Mouse (Mus musculus): ENCODE results near the gene Dis3l2.

The Dis3l2 gene

GRCm38 (mm10) chr1:86916355-86916984 is 212.9 kb downstream of the Dis3l2 start:
- DNase-seq (ENCODE audit: low spot score) = no peak

- DNase-seq (ENCODE audit: low spot score) = no peak
Measured at GRCm38 (mm10) chr1:86925776-86926175, 222.2 kb downstream of the Dis3l2 start.

GRCm38 (mm10) chr1:86931606-86932379 is 228.2 kb downstream of the Dis3l2 start:
- DNase-seq (ENCODE audit: low spot score) = no peak

GRCm38 (mm10) chr1:86932810-86933209 is 229.2 kb downstream of the Dis3l2 start:
- no peak for DNase-seq (ENCODE audit: low spot score)

- DNase-seq (ENCODE audit: low spot score) = no peak
Measured at GRCm38 (mm10) chr1:86933656-86934055, 230.0 kb downstream of the Dis3l2 start.

GRCm38 (mm10) chr1:86951501-86952205 is 248.0 kb downstream of the Dis3l2 start:
- no peak for DNase-seq (ENCODE audit: low spot score)

- DNase-seq (ENCODE audit: low spot score) = no peak
Measured at GRCm38 (mm10) chr1:86955801-86956200, 252.2 kb downstream of the Dis3l2 start.

GRCm38 (mm10) chr1:86968261-86968964 is 264.8 kb downstream of the Dis3l2 start:
- DNase-seq (ENCODE audit: low spot score) = no peak

- DNase-seq (ENCODE audit: low spot score) = no peak
Measured at GRCm38 (mm10) chr1:86969173-86969725, 265.6 kb downstream of the Dis3l2 start.

GRCm38 (mm10) chr1:86972693-86973092 is 269.1 kb downstream of the Dis3l2 start:
- DNase-seq (ENCODE audit: low spot score) = no peak

- DNase-seq (ENCODE audit: low spot score) = no peak
Measured at GRCm38 (mm10) chr1:86977018-86977417, 273.4 kb downstream of the Dis3l2 start.

GRCm38 (mm10) chr1:86986372-86986771 is 282.8 kb downstream of the Dis3l2 start:
- DNase-seq (ENCODE audit: low spot score) = no peak

- no peak for DNase-seq (ENCODE audit: low spot score)
Measured at GRCm38 (mm10) chr1:86992849-86993248, 289.2 kb downstream of the Dis3l2 start.

GRCm38 (mm10) chr1:86994023-86994422 is 290.4 kb downstream of the Dis3l2 start:
- DNase-seq (ENCODE audit: low spot score) = no peak

GRCm38 (mm10) chr1:86998051-86998450 is 294.4 kb downstream of the Dis3l2 start:
- DNase-seq (ENCODE audit: low spot score) = no peak

- no peak for DNase-seq (ENCODE audit: low spot score)
Measured at GRCm38 (mm10) chr1:87001365-87001764, 297.8 kb downstream of the Dis3l2 start.

- DNase-seq (ENCODE audit: low spot score) = no peak
Measured at GRCm38 (mm10) chr1:87002545-87003168, 299.0 kb downstream of the Dis3l2 start.

- DNase-seq (ENCODE audit: low spot score) = no peak
Measured at GRCm38 (mm10) chr1:87003169-87003552, 299.6 kb downstream of the Dis3l2 start.

GRCm38 (mm10) chr1:87006425-87006824 is 302.8 kb downstream of the Dis3l2 start:
- no peak for DNase-seq (ENCODE audit: low spot score)

GRCm38 (mm10) chr1:87008211-87008610 is 304.6 kb downstream of the Dis3l2 start:
- no peak for DNase-seq (ENCODE audit: low spot score)

- no peak for DNase-seq (ENCODE audit: low spot score)
Measured at GRCm38 (mm10) chr1:87009156-87009555, 305.5 kb downstream of the Dis3l2 start.
